Mouse (Mus musculus): ENCODE results near the gene Gm20388.
"Not testable (repeated sequence)": the region's sequence is repeated elsewhere in the genome, so short reads cannot be mapped to it uniquely, and the experiment has no call there.

Gene Gm20388

DNA sequence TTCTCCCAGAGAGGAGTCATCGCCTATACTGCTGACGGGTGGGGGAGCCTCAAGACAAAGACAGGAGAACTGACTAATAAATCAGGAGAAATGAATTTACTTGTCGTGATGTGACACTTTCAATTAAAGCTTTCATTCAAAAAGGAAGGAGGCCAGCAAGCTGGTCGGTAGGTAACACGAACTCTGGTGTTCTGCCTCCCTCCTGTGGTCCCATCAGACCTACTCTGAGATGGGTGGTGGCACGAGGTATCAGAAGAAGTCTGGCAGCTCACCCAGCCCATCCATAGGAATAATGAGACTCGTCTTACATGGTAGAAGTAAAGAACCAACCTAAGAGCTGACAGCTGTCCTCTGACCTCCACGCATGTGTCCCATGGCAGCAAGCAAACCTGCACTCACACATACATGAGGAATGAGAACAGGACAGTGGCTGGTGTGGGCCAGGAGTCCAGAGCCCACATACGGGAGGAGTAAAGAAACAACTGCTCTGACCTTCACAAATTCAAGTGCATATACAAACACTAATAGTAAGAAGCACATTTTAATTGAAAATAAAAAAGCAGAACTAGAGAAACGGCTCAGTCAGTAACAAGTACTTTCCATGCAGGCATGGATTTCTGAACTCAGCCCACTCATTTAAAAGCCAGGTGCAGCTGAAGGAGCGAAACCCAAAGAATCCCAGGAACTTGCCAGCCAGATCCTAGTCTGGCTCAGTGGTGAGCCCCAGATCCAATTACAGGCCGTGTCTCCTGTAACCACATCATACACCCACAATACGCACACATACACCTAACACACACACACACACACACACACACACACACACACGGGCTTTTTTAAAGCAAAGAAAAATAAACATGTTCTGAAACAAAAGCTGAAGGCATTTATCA, 3093.6 kb downstream of the Gm20388 start:
- no peak for DNase-seq

GRCm38 (mm10) chr8:123005328-123005727, 3094.7 kb downstream of the Gm20388 start:
- peak; percentile 32 for DNase-seq

DNA sequence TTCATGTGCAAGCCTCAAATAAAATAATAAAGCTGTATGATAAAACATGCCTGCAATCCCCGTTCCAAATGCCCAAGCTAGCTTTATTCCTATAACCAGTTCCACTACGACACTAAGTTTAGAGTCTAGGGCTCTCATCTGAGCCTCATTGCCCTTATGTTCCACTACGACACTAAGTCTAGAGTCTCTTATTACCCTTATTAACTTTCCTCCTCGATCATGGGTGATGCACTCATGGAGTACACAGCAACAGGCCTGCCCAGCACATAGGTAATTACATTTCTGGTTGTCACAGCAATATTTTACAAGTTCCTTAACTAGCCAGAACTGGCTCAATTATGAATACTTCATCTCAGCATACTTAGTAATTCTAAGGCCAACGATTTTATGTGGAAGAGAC, 3095.2 kb downstream of the Gm20388 start:
- no peak for DNase-seq

- DNase-seq: no peak
These were observed 3100.7 kb downstream of the Gm20388 start for GRCm38 (mm10) chr8:123011321-123011720.

GRCm38 (mm10) chr8:123014429-123014828, 3103.8 kb downstream of the Gm20388 start:
- DNase-seq: no peak

DNA sequence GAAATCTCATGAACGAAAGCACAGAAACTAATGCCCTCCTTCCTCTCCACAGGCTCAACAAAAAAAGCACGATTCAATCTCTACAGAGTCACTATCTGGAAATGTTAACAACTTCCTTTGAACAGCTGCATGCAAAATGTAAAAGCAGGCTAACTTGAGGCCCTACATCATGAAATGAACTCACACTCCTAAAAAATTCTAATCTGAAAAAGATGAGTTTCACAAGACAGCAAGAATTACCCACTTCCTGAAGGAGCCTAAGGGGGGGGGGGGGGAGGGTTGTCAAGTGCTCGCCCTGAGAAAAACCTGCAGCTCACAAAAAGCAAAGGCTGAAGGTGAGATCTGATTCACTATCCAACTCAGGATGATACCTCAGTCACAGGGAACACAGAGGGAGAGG, 3104.4 kb downstream of the Gm20388 start:
- no peak for DNase-seq

- no peak for DNase-seq
These were observed 3106.5 kb downstream of the Gm20388 start for GRCm38 (mm10) chr8:123017143-123017542.

DNA sequence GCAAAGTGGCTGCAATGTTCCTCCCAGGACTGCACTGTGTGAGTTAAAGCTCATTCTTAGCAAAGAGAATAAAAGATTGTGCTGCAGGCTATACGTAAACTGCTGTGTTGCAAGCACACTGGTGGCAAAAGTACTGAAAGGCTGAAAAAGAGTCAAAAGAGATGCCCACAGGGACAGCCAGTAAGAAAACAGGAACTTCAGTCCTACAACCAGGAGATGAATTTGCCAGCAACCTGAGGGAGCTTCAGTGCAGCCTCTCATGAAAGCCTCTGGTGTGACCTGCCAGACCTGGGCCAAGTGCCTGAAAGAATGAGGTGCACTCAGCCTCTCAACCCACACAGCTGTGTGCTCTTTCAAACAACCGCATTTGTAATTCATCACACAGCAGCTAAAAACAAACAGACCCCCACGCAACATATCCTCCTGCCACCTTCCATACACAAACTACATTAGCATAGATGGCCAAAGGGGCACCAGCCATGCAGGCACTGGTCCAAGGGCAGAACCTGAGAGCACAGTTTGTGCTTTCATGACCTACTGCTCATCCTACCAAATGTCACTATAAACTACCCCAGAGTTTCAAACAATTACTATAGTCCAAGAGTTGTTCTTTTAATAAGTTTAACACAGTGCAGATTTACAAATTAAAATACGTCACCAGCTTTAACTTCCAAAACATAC, 3108.0 kb downstream of the Gm20388 start:
- DNase-seq: no peak

- DNase-seq: no peak
These were observed 3109.4 kb downstream of the Gm20388 start for GRCm38 (mm10) chr8:123020084-123020483.

GRCm38 (mm10) chr8:123020859-123021258, 3110.2 kb downstream of the Gm20388 start:
- no peak for DNase-seq

GRCm38 (mm10) chr8:123021259-123021658, 3110.6 kb downstream of the Gm20388 start:
- no peak for DNase-seq

GRCm38 (mm10) chr8:123022727-123023126, 3112.1 kb downstream of the Gm20388 start:
- no peak for DNase-seq

GRCm38 (mm10) chr8:123024226-123024625, 3113.6 kb downstream of the Gm20388 start:
- DNase-seq: no peak

- no peak for DNase-seq
These were observed 3115.3 kb downstream of the Gm20388 start for GRCm38 (mm10) chr8:123025951-123026351.

DNA sequence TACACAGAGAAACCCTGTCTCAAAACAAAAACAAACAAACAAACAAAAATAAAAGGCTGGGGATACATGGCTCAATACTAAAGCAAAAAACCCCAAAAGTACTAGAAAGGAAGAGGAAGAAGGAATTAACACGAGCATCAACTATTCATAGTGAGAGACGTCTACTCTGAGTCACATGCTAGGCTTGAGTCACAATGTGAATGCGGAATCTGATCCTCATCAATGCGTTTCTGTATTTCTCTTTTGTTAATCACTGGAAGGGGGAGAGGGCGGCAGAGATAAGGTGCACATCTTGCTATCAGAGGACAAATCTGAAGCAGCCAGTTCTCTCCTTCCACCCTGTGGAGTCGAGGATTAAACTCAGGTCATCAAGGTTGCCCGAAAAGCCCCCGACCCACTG, 3117.1 kb downstream of the Gm20388 start:
- DNase-seq: no peak

GRCm38 (mm10) chr8:123030091-123030490, 3119.4 kb downstream of the Gm20388 start:
- DNase-seq: not testable (repeated sequence)

DNA sequence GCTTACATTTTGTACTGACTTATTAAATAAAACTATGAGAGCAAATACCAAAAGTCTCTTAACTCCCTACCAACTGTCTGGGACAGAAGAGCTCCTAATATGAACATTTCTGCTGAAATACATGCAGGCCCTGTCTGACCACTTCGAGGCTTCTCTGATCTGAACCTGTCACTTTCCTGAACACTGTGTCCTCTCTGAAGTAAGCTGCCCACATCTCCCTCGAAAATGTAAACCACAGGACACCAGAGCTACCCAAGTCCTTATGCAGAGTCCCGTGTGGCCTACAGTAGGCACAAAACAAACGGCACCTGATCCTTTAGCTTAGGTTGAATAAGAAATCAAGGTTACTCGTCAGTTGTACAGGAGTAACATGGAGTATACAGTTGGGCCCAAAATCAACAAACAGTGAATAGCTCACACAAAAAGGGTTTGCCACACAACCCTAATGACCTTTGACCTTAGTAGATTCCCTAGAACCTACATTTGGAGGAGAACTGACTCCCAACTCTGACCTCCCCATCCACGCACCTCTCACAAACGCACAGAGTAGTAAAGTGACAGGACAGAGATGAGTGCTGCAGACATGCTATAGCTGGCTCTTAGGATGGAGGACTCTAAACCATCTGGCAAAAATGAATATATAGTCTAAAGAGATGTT, 3120.8 kb downstream of the Gm20388 start:
- DNase-seq: no peak

- DNase-seq: no peak
These were observed 3122.1 kb downstream of the Gm20388 start for GRCm38 (mm10) chr8:123032730-123033129.

DNA sequence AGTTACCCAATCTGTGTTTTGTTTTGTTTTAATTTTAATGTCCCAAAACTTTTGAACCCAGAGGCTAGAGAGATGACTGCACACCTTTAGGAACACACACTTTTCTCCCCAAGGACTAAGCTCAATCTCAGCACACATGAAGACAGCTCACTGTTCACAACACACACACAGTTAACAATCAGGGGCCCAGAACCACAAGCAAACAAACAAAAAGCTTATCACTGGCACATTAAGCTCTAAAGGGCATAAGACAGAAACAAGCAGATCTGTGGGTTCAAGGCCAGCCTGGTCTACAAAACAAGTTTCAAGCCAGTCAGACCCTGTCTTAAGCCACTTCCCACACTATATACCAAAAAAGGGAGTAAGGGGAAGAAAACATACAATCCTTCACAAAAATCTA, 3122.8 kb downstream of the Gm20388 start:
- DNase-seq: no peak

GRCm38 (mm10) chr8:123034171-123034570, 3123.5 kb downstream of the Gm20388 start:
- DNase-seq: no peak

DNA sequence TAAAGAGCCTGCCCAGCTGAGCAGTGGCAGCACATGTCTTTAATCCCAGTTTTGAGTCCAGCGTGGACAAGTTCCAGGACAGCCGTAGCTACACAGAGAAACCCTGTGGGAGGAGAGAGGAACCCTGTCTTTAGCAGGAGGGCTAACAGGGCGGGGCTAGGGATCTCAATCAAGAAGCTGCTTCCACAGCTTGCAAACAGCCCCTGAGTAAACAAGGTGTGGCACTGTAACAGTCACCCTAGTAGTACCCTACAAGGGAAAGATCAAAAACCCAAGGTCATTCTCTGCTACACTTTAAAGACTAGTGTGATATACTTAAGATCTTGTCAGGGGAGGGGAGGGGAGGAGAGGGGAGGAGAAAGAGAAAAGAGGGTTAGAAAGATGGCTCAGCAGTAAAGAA, 3126.3 kb downstream of the Gm20388 start:
- no peak for DNase-seq

GRCm38 (mm10) chr8:123037487-123037886, 3126.8 kb downstream of the Gm20388 start:
- no peak for DNase-seq

DNA sequence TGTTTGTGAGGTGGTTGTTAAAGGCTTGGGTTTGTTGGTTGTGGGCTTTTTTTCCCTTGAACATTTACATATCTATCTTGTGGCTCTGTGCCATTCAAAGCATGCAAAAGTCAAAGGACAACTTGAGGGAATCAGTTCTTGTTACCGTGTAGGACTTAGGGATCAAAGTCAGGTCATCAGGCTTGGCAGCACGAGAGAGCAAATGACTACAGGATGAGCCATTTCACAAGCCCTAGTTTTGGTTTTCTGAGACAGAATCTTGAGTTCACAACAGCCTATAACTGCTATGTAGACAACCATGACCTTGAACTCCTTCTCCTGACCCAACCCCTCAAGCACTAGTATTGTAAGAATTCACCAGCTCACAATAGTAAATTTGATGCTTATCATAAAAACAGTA, 3127.7 kb downstream of the Gm20388 start:
- no peak for DNase-seq
